Mouse (Mus musculus) layer of hippocampus, adult 9-10 months (tissue): ENCODE results near the gene Myl6b.

Experiments
- DNase-seq: peaks from one replicate; pipeline ENCODE4 v3.0.0; 2022; ENCODE audit warnings: low spot score

Myl6b gene

GRCm38 (mm10) chr10:128445407-128445806, 53.1 kb downstream of the Myl6b start:
- DNase-seq = no peak

- DNase-seq = no peak
These were observed 54.1 kb downstream of the Myl6b start for GRCm38 (mm10) chr10:128444354-128444753.
